Mouse (Mus musculus) hematopoietic stem cell, adult 5-6 weeks (primary cell): ENCODE results near the gene Lim2. TPM values are rescaled to one million over a fixed set of nuclear protein-coding genes. Genes with fewer than 3 reads are reported as not detected.

Experiments used
- ATAC-seq, 2 experiments: fragments of 125-278 bp in 1 of 2; replicated peaks in 1 of 2; 2 replicates each; pipeline ENCODE4 v1.8.0; 2016 to 2017; ENCODE audit warnings: inconsistent platforms in 2 of 2, mild to moderate bottlenecking in 2 of 2, moderate number of reproducible peaks in 2 of 2, low read depth in 1 of 2, moderate TSS enrichment in 1 of 2; ENCODE audit not compliant: low FRiP score in 2 of 2, poor library complexity in 2 of 2, severe bottlenecking in 2 of 2, insufficient read depth in 1 of 2, low TSS enrichment in 1 of 2
- total RNA-seq: library from RNA; stranded (forward); fragments of 172-1452, 232-1000 nt; gene quantifications from 2 replicates; pipeline ENCODE4 v1.2.3, GENCODE M21; 2017

Lim2 gene
- total RNA-seq, 1 experiment from 2014 or later, result not detected

DNA sequence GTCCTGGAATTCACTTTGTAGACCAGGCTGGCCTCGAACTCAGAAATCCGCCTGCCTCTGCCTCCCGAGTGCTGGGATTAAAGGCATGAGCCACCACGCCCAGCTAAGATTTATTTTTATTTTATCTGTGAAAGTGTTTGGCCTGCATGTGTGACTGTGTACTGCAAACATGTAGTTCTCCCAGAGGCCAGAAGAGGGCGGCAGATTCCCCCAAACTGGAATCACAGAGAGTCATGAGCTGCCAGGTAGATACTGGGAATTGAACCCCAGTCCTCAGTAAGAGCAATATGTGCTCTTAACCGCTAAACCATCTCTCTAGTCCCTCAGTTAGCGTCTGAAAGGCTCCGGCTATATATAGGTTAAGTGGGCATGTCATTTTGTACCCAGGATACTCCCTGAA is 42.9 kb downstream of the Lim2 start:
- no peak for ATAC-seq

GRCm38 (mm10) chr7:43475706-43476105 is 48.2 kb downstream of the Lim2 start:
- peak; percentile 60 to 74 for ATAC-seq

- ATAC-seq, result no peak
Observed at GRCm38 (mm10) chr7:43476376-43476775, 48.9 kb downstream of the Lim2 start.

DNA sequence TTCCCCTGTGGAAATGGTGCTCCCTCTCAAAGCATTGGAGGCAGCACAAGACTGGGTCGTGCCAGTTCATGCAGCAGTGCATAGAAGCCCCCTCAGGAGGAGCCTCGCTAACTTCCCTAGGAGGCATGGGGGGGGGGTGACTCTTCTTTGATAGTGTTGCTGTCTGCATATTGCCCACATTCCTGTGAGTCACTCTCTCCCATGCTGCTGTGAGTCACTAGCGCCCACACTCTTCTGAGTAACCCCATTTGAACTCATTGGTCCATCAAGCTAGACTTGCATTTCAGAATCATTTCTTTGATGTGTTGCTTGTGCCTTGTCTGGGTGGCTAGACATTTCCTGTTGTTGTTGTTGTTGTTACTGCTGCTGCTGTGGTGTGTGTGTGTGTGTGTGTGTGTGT is 53.7 kb downstream of the Lim2 start:
- no peak for ATAC-seq

DNA sequence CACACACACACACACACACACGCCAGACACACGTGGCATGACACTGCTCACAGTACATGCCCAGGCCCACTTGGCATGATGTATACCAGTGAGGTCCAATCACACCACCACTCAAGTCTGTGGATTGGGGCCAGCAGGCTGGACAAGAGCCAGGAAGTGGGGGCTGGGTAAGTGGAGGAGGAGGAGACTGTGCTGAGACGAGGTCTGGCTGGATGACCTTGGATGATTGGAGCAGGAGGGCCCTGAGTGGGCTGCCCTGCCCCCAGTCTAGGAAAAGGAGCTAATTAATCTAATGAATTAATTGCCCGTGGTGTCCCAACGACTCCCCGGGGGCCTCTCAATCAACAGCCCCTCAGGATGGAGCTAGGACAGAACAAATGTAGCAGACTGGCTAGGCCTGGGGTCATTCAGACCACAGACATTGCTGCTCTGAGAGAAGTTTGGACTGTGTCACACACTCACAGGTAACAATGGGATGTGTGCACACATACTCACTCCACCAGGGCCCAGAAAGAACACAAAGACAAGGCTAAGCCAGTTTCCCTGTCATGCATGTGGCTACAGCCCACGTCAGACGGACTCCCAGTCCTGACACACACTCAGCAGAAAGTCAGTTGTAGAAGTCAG is 54.7 kb downstream of the Lim2 start:
- ATAC-seq, result no peak

DNA sequence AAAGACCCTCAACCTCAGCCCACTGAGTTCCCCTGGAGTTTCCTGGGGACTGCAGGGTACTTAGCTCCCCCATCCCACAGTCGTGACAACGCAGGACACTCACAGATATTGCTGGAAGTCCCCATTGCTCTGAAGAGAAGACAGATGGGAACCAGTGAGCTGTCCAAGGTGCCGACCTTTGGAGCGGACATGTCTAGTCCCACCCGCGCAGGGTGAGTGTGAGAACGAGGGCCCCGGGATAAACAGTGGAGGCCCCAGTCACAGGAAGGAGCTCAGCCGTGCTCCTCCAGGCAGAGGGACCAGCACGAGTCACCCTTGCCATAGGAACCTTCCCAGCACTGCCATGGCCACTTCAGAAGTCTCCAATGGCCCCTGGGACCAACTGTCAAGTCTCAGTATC is 55.8 kb downstream of the Lim2 start:
- ATAC-seq, result peak in 1 of 2 experiments; percentile 33; a peak in 1 of 4 replicates

Other genes starting within 250 kb of the Lim2 start
- gene Zfp715, start 114.4 kb upstream of the Lim2 start, total RNA-seq, result 23.1 and 28.8 TPM in 2 replicates
- gene Siglecf, start 76.3 kb upstream of the Lim2 start, total RNA-seq, result 5.0 and 7.6 TPM in 2 replicates
- 3.0 and 6.3 TPM in 2 replicates for gene Siglecg, start 19.5 kb upstream of the Lim2 start, total RNA-seq
- gene Nkg7, start 9.4 kb downstream of the Lim2 start, total RNA-seq, result 94.2 and 115 TPM in 2 replicates
- gene Cldnd2, start 13.1 kb downstream of the Lim2 start, total RNA-seq, result not detected in 2 replicates
- 316 and 319 TPM in 2 replicates for gene Etfb, start 16.4 kb downstream of the Lim2 start, total RNA-seq
- gene Gm45233, start 16.5 kb downstream of the Lim2 start, total RNA-seq, result 2.5 TPM in 1 of 2 replicates, not detected in the other
- 5.0 and 5.1 TPM in 2 replicates for gene Vsig10l, start 35.5 kb downstream of the Lim2 start, total RNA-seq
- not detected in 2 replicates for gene Iglon5, start 62.4 kb downstream of the Lim2 start, total RNA-seq
- gene 4931406B18Rik, start 78.3 kb downstream of the Lim2 start, total RNA-seq, result not detected in 2 replicates
- 26.9 and 29.0 TPM in 2 replicates for gene Cd33, start 116.8 kb downstream of the Lim2 start, total RNA-seq
- 6.1 and 6.6 TPM in 2 replicates for gene Zfp658, start 134.6 kb downstream of the Lim2 start, total RNA-seq
- 10.9 and 15.6 TPM in 2 replicates for gene Zfp719, start 151.9 kb downstream of the Lim2 start, total RNA-seq
- gene Zfp819, start 179.5 kb downstream of the Lim2 start, total RNA-seq, result not detected in 2 replicates
- not detected in 2 replicates for gene Ceacam18, start 207.0 kb downstream of the Lim2 start, total RNA-seq
- 1.7 and 4.1 TPM in 2 replicates for gene Siglece, start 232.5 kb downstream of the Lim2 start, total RNA-seq
- gene Ctu1, start 244.3 kb downstream of the Lim2 start, total RNA-seq, result 6.3 and 9.8 TPM in 2 replicates